Mouse (Mus musculus): ENCODE measurements around the gene Tmem169. TPM values are rescaled to one million over a fixed set of nuclear protein-coding genes. Genes with fewer than 3 reads are reported as not detected.

The Tmem169 gene
- polyA plus RNA-seq, 1 experiment from 2014 or later, result 0.10 TPM

DNA sequence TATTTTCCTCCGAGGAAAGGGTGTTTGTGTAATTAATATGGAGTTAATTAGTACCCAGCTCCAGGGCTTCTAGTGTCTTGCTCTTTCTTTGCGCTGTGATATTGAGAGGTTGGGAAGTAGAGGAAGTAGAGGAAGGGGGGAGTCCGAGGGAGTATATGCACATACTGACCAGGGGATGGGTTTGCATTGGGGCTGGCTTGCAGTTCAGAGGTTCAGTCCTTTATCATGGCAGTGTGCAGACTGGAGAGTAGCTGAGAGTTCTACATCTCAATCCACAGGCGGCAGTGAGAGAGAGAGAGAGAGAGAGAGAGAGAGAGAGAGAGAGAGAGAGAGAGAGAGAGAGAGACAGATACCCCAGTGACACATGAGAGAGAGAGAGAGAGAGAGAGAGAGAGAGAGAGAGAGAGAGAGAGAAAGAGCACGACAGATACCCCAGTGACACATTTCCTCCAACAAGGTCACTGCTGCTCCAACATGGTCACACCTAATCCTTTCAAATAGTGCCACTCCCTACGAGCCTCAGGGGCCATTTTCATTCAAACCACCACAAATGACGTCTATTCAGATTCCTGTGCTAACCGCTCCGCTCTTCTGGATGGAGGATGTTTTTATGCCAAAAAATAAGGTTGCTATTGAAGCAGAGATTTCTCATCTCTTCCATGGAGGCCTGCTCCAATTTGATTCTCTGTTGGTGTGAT, 28.7 kb downstream of the Tmem169 start:
- no peak for DNase-seq (ENCODE audit: low spot score)
- no peak overlapping the region for H3K4me3 ChIP-seq (ENCODE audit: low read depth, low read length)
- TF ChIP-seq CTCF (IDR thresholded peaks at IDR 0.05), result no peak
- no peak for TF ChIP-seq EP300 (IDR thresholded peaks at IDR 0.05)
- no peak for ATAC-seq
- H3K27me3 ChIP-seq (replicated peaks; ENCODE audit: insufficient read depth, low read length), result no peaks in the 10 kb centered on the region
- H3K9ac ChIP-seq (replicated peaks; ENCODE audit: low read depth), result no peak overlapping the region
- 82% methylated on average over 9 of the region's 9 CpGs for WGBS
- H3K4me2 ChIP-seq (replicated peaks; ENCODE audit: low read depth, low read length), result no peak overlapping the region
- H3K27ac ChIP-seq (ENCODE audit: low read length), result no peak overlapping the region
- H3K4me1 ChIP-seq (ENCODE audit: insufficient read depth, low read depth, low read length), result no peaks in the 10 kb centered on the region
- no peaks in the 10 kb centered on the region for H3K36me3 ChIP-seq (ENCODE audit: insufficient read depth, low read length)
- no peaks in the 10 kb centered on the region for H3K9me3 ChIP-seq (ENCODE audit: low read length)

DNA sequence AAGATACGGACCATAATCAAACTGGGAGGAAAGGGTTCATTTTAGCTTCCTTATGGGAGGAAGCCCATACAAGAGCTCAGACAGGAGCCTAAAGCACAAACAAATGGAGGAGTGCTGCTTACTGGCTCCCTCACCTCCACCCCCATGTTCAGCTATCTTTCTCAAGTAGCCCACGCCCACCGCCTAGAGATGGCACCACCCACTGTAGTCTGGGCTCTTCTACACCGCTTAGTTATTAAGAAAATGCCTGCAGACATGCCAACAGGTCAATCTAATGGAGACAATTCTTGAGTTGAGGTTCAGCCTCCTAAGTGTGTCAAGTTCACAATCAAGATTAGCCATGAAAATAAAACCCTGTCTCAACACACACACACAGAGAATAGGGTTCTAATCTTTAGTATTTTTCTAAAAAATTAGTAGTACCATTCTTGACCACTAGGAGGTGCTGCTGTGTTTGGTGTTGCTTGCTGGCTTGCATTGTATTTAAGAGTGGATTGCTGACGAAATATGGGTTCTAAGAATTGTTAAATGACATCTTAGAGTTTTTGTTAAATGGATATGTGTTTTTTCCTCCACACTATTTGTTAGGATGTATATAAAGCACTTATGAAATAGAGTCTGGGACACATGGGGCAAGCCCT, 29.4 kb downstream of the Tmem169 start:
- H3K9me3 ChIP-seq (ENCODE audit: low read length), result no peaks in the 10 kb centered on the region
- no peaks in the 10 kb centered on the region for H3K27me3 ChIP-seq (replicated peaks; ENCODE audit: insufficient read depth, low read length)
- DNase-seq (ENCODE audit: low spot score), result peak; percentile 67
- no peaks in the 10 kb centered on the region for H3K4me1 ChIP-seq (ENCODE audit: insufficient read depth, low read depth, low read length)
- H3K36me3 ChIP-seq (ENCODE audit: insufficient read depth, low read length), result no peaks in the 10 kb centered on the region
- ATAC-seq, result no peak
- TF ChIP-seq CTCF (IDR thresholded peaks at IDR 0.05), result peak; percentile 85
- TF ChIP-seq EP300 (IDR thresholded peaks at IDR 0.05), result no peak
- no peak overlapping the region for H3K9ac ChIP-seq (replicated peaks; ENCODE audit: low read depth)
- no peak overlapping the region for H3K4me3 ChIP-seq (ENCODE audit: low read depth, low read length)
- H3K4me2 ChIP-seq (replicated peaks; ENCODE audit: low read depth, low read length), result no peak overlapping the region
- 77% methylated on average over 5 of the region's 5 CpGs for WGBS
- H3K27ac ChIP-seq (ENCODE audit: low read length), result no peak overlapping the region

DNA sequence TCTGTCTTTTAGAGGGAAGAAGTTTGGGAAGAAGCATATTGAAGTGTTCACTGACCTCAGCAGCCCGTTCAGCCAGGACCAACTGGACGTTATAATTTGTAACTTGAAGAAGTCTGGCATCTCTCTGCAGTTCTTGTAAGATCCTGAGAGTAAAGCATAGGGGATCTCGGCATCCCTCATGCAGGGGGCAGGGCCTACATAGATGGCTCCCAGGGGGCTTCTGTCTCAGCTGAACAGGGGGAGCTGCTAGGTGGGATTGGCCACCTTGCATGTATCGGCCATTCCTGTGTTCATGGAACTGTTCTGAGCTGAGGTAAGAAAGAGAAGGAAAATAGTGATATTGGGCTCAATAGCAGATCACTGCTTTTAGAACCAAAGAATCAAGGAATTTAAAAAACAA, 31.3 kb downstream of the Tmem169 start:
- DNase-seq (ENCODE audit: low spot score), result no peak
- no peak overlapping the region for H3K4me3 ChIP-seq (ENCODE audit: low read depth, low read length)
- no peaks in the 10 kb centered on the region for H3K4me1 ChIP-seq (ENCODE audit: insufficient read depth, low read depth, low read length)
- no peaks in the 10 kb centered on the region for H3K27me3 ChIP-seq (replicated peaks; ENCODE audit: insufficient read depth, low read length)
- TF ChIP-seq EP300 (IDR thresholded peaks at IDR 0.05), result no peak
- TF ChIP-seq CTCF (IDR thresholded peaks at IDR 0.05), result no peak
- WGBS, result 80% methylated on average over 4 of the region's 4 CpGs
- H3K36me3 ChIP-seq (ENCODE audit: insufficient read depth, low read length), result no peaks in the 10 kb centered on the region
- no peak overlapping the region for H3K27ac ChIP-seq (ENCODE audit: low read length)
- no peak overlapping the region for H3K4me2 ChIP-seq (replicated peaks; ENCODE audit: low read depth, low read length)
- no peak for ATAC-seq
- H3K9ac ChIP-seq (replicated peaks; ENCODE audit: low read depth), result no peak overlapping the region
- H3K9me3 ChIP-seq (ENCODE audit: low read length), result no peaks in the 10 kb centered on the region

DNA sequence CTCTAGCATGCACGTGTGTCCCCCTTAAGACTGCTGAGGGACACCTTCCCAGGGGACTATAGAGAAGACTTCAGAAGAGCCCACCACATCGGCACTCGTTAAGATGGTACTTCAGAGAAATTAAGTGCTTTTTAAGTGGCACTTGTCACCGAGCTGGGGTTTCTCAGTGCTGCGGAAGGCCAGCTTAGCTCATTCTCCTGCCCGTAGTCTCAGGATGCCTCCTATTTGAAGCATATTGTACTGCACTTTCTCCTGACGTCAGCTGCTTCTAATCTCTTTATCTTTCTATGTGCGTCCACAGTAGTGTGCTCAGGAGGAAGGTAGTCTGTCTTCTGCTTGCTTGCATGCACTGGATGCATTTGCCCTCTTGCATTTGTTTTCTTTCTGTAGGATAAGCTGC, 32.2 kb downstream of the Tmem169 start:
- no peak overlapping the region for H3K27ac ChIP-seq (ENCODE audit: low read length)
- DNase-seq (ENCODE audit: low spot score), result peak; percentile 26
- no peak overlapping the region for H3K9ac ChIP-seq (replicated peaks; ENCODE audit: low read depth)
- H3K4me1 ChIP-seq (ENCODE audit: insufficient read depth, low read depth, low read length), result no peaks in the 10 kb centered on the region
- WGBS, result 47% methylated on average over 8 of the region's 8 CpGs
- H3K27me3 ChIP-seq (replicated peaks; ENCODE audit: insufficient read depth, low read length), result no peaks in the 10 kb centered on the region
- H3K4me2 ChIP-seq (replicated peaks; ENCODE audit: low read depth, low read length), result no peak overlapping the region
- H3K4me3 ChIP-seq (ENCODE audit: low read depth, low read length), result no peak overlapping the region
- ATAC-seq, result peak; percentile 47
- peak; percentile 22 for TF ChIP-seq CTCF (IDR thresholded peaks at IDR 0.05)
- TF ChIP-seq EP300 (IDR thresholded peaks at IDR 0.05), result no peak
- H3K36me3 ChIP-seq (ENCODE audit: insufficient read depth, low read length), result no peaks in the 10 kb centered on the region
- H3K9me3 ChIP-seq (ENCODE audit: low read length), result no peaks in the 10 kb centered on the region

DNA sequence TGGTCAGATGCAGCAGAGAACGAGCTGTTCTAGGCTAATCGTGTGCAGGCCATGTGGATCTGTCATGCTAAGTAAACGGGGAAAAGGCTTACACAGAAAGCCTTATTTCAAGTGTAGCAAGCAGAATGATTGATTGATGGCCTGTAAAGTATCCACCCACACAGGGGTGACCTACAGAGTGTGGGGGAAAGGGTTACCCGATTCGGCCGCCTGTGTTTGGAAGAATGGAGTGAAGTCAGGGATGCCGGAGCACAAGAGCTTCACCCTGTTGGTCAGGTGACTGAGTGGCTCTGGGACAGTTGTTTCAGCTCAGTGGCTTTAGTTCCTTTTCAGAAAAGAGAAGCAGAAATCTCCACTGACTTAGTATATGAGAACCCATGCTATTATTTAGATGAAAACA, 32.7 kb downstream of the Tmem169 start:
- H3K27me3 ChIP-seq (replicated peaks; ENCODE audit: insufficient read depth, low read length), result no peaks in the 10 kb centered on the region
- 45% methylated on average over 7 of the region's 7 CpGs for WGBS
- no peaks in the 10 kb centered on the region for H3K4me1 ChIP-seq (ENCODE audit: insufficient read depth, low read depth, low read length)
- DNase-seq (ENCODE audit: low spot score), result no peak
- no peak for ATAC-seq
- no peak overlapping the region for H3K9ac ChIP-seq (replicated peaks; ENCODE audit: low read depth)
- no peak overlapping the region for H3K4me2 ChIP-seq (replicated peaks; ENCODE audit: low read depth, low read length)
- TF ChIP-seq EP300 (IDR thresholded peaks at IDR 0.05) (no peak), CTCF (IDR thresholded peaks at IDR 0.05) (no peak)
- H3K36me3 ChIP-seq (ENCODE audit: insufficient read depth, low read length), result no peaks in the 10 kb centered on the region
- no peak overlapping the region for H3K4me3 ChIP-seq (ENCODE audit: low read depth, low read length)
- H3K27ac ChIP-seq (ENCODE audit: low read length), result no peak overlapping the region
- no peaks in the 10 kb centered on the region for H3K9me3 ChIP-seq (ENCODE audit: low read length)

DNA sequence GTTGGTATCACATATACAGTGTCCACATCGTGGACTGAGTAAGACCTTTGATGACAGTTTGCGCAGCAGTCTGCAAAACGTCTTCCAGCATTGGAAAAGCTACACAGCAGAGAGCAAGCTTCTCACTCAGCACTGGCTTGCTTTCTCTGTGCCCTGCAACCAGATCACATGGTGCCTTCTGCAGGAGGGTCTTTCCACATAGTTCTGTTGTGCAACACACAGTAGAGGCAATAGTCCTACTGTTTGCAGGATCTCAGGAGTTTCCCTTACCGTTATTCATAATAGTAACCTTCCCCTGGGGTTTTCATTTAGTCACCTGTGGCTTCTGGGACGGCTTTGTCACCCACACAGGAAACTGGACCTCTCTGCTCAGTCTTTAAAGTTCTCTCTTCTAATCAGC, 36.6 kb downstream of the Tmem169 start:
- 91% methylated on average over 5 of the region's 5 CpGs for WGBS
- Histone ChIP-seq H3K27me3 (replicated peaks; ENCODE audit: insufficient read depth, low read length) (no peaks in the 10 kb centered on the region), H3K36me3 (ENCODE audit: insufficient read depth, low read length) (no peaks in the 10 kb centered on the region), H3K27ac (ENCODE audit: low read length) (no peak overlapping the region), H3K9ac (replicated peaks; ENCODE audit: low read depth) (no peak overlapping the region), H3K9me3 (ENCODE audit: low read length) (no peaks in the 10 kb centered on the region), H3K4me1 (ENCODE audit: insufficient read depth, low read depth, low read length) (no peaks in the 10 kb centered on the region), H3K4me3 (ENCODE audit: low read depth, low read length) (no peak overlapping the region), H3K4me2 (replicated peaks; ENCODE audit: low read depth, low read length) (no peak overlapping the region)
- no peak for TF ChIP-seq EP300 (IDR thresholded peaks at IDR 0.05)
- TF ChIP-seq CTCF (IDR thresholded peaks at IDR 0.05), result no peak
- ATAC-seq, result no peak
- no peak for DNase-seq (ENCODE audit: low spot score)
